ENCODE assay signal across 15 mouse cellular contexts in the genomic region with DNA sequence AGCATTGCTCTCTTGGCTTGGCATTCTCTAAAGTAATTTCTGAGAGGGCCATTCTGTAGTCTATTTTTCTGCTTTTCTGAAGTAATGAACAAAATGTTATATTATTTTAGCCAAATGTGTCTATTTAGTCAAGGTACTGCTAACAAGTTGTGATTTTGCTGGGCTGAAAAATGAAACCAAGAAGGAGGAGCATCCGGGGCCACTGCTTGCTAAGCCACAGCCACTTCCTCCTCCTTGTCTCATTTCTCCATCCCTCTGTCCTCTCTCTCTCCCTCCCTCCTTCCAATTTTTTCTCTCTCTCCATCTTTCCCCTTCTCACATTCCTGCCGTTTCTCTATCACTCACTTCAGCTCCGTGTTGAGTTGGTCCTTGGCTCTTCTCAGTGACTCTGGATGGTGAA.
"Had no signal": no experiment of that assay in that cellular context is flagged by ENCODE, and none has a peak within 500 bp of the region (broad histone marks: within the 10 kb centered on the region; RNA-seq: fewer than 3 reads in every experiment).

No protein-coding gene starts in this region.

- H3K4me2 ChIP-seq: kidney, embryonic 15.5 days; liver, embryonic 13.5 days; midbrain, embryonic 13.5 days; neural tube, embryonic 15.5 days had no signal

- H3K27ac ChIP-seq: kidney, embryonic 15.5 days; limb, embryonic 10.5 days; liver, embryonic 13.5 days; midbrain, embryonic 13.5 days; neural tube, embryonic 15.5 days; stomach, postnatal 0 days had no signal

- H3K27me3 ChIP-seq: kidney, embryonic 15.5 days; liver, embryonic 13.5 days; midbrain, embryonic 13.5 days; neural tube, embryonic 15.5 days had no signal

- H3K9ac ChIP-seq: kidney, embryonic 15.5 days; liver, embryonic 13.5 days; liver, postnatal 0 days; midbrain, embryonic 13.5 days; neural tube, embryonic 15.5 days had no signal

- DNase-seq: kidney, adult 2 months; kidney, postnatal 25 days; liver, embryonic 13.5 days; liver, postnatal 0 days; lung, postnatal 36 days; right cerebral cortex, adult 18-20 months; right cerebral cortex, postnatal 25 days; thymus, adult 18-20 months; thymus, postnatal 14 days had no signal

- H3K36me3 ChIP-seq: kidney, embryonic 15.5 days; limb, embryonic 10.5 days; liver, embryonic 13.5 days; midbrain, embryonic 13.5 days; neural tube, embryonic 15.5 days had no signal

- H3K9me3 ChIP-seq: kidney, embryonic 15.5 days; limb, embryonic 10.5 days; liver, embryonic 13.5 days; midbrain, embryonic 13.5 days; neural tube, embryonic 15.5 days had no signal

- H3K4me1 ChIP-seq: kidney, embryonic 15.5 days; liver, embryonic 13.5 days; midbrain, embryonic 13.5 days; neural tube, embryonic 15.5 days had no signal

- H3K4me3 ChIP-seq: kidney, embryonic 15.5 days; limb, embryonic 10.5 days; liver, embryonic 13.5 days; midbrain, embryonic 13.5 days; neural tube, embryonic 15.5 days had no signal

- ATAC-seq: intestine, embryonic 16.5 days; liver, postnatal 0 days; midbrain, embryonic 13.5 days had no signal
